ENCODE assay signal across 11 mouse cellular contexts in the genomic region with DNA sequence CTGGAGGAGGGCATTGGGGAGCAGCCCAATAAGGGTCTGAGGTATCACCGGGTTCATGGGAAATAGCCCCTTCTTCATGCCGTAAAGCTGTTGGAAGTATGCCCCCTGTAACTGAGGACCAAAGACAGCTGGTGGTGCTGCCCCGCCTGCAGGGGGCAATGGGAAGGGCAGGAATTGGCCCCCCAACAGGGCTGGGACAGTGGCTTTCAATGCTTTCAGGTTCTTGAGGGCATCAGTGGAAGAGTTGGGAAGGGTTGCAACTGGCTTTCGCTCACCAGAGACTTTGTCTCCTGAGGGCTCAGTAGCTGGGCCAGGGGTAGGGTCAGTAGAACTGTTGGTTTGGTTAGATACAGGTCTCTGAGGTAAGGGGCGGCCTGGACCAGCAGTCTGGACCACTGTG. TPM values are rescaled to one million over a fixed set of nuclear protein-coding genes. Genes with fewer than 3 reads are reported as not detected.
DNase-seq lines count a peak whose midpoint lies in the region; ATAC-seq and TF ChIP-seq lines count a peak whose summit lies in the region.
"Had no signal": no experiment of that assay in that cellular context is flagged by ENCODE, and none has a peak within 500 bp of the region (broad histone marks: within the 10 kb centered on the region; RNA-seq: fewer than 3 reads in every experiment).

No protein-coding gene starts in this region.

- ATAC-seq in embryonic facial prominence, embryonic 13.5 days (ENCODE audit: insufficient number of reproducible peaks, insufficient read depth, low FRiP score, low TSS enrichment, low read depth): no peak
- peak; percentile 35; the same call in 1 of the 2 replicates for ATAC-seq in intestine, embryonic 15.5 days
- ATAC-seq in midbrain, embryonic 16.5 days: no peak
- ATAC-seq: Patski had no signal

- H3K36me3 ChIP-seq in embryonic facial prominence, embryonic 13.5 days: peaks cover 37% of the 10 kb centered on the region
- H3K36me3 ChIP-seq in embryonic facial prominence, embryonic 10.5 days (replicated peaks): peaks cover 49% of the 10 kb centered on the region
- H3K36me3 ChIP-seq in intestine, embryonic 15.5 days: no peaks in the 10 kb centered on the region
- H3K36me3 ChIP-seq in midbrain, embryonic 16.5 days (ENCODE audit: control insufficient read depth, insufficient read depth, low read length): peaks cover 45% of the 10 kb centered on the region

- DNase-seq in embryonic facial prominence, embryonic 10.5 days (ENCODE audit: low spot score): no peak
- DNase-seq in layer of hippocampus, adult 2 months (ENCODE audit: low spot score in 2 of 2): no peak
- no peak for DNase-seq in layer of hippocampus, adult 11-12 months (ENCODE audit: low spot score)
- no peak for DNase-seq in frontal cortex, postnatal 14 days (ENCODE audit: low spot score in 2 of 2)
- DNase-seq in left cerebral cortex, postnatal 14 days (ENCODE audit: low spot score in 2 of 2): no peak

- no peaks in the 10 kb centered on the region for H3K9me3 ChIP-seq in embryonic facial prominence, embryonic 13.5 days
- no peaks in the 10 kb centered on the region for H3K9me3 ChIP-seq in embryonic facial prominence, embryonic 10.5 days
- H3K9me3 ChIP-seq in intestine, embryonic 15.5 days: no peaks in the 10 kb centered on the region
- H3K9me3 ChIP-seq in midbrain, embryonic 16.5 days (replicated peaks; ENCODE audit: control insufficient read depth, low read length, poor library complexity, severe bottlenecking): no peaks in the 10 kb centered on the region
- H3K9me3 ChIP-seq: embryonic facial prominence, embryonic 15.5 days had no signal

- peak overlapping the region; percentile 43; the same call in 1 of the 2 replicates for H3K4me2 ChIP-seq in embryonic facial prominence, embryonic 13.5 days
- H3K4me2 ChIP-seq in intestine, embryonic 15.5 days (replicated peaks): peak overlapping the region; percentile 30; the same call in 1 of the 2 replicates
- no peak overlapping the region for H3K4me2 ChIP-seq in midbrain, embryonic 16.5 days (ENCODE audit: low read length)

- no peak overlapping the region for H3K9ac ChIP-seq in embryonic facial prominence, embryonic 13.5 days
- no peak overlapping the region for H3K9ac ChIP-seq in intestine, embryonic 15.5 days
- no peak overlapping the region for H3K9ac ChIP-seq in midbrain, embryonic 16.5 days (ENCODE audit: low read depth, low read length)
- H3K9ac ChIP-seq: embryonic facial prominence, embryonic 15.5 days had no signal

- no peaks in the 10 kb centered on the region; the same call in 1 of the 2 replicates for H3K27me3 ChIP-seq in embryonic facial prominence, embryonic 13.5 days
- peaks cover 32% of the 10 kb centered on the region for H3K27me3 ChIP-seq in embryonic facial prominence, embryonic 10.5 days (replicated peaks; ENCODE audit: low read depth, poor library complexity, severe bottlenecking)
- H3K27me3 ChIP-seq in intestine, embryonic 15.5 days (replicated peaks): 0 out of 2 replicates have a peak, but pooled peaks cover 3% of the 10 kb centered on the region
- no peaks in the 10 kb centered on the region for H3K27me3 ChIP-seq in midbrain, embryonic 16.5 days (ENCODE audit: control insufficient read depth, insufficient read depth, low read depth, low read length)
- H3K27me3 ChIP-seq: embryonic facial prominence, embryonic 15.5 days; Patski had no signal

- intact Hi-C loops in left cerebral cortex, postnatal 14 days (cut with DNase I): loop anchor here (5.0 kb wide), 1 partner anchor 36 kb away; no protein-coding TSS in a partner anchor

- no peak overlapping the region for H3K4me3 ChIP-seq in embryonic facial prominence, embryonic 13.5 days
- H3K4me3 ChIP-seq in embryonic facial prominence, embryonic 10.5 days: no peak overlapping the region
- no peak overlapping the region; the same call in 1 of the 2 replicates for H3K4me3 ChIP-seq in layer of hippocampus, adult 2 months
- 0 out of 2 replicates have a peak overlapping the region, but pooled peaks have one; percentile 3 for H3K4me3 ChIP-seq in intestine, embryonic 15.5 days (replicated peaks)
- no peak overlapping the region for H3K4me3 ChIP-seq in midbrain, embryonic 16.5 days (ENCODE audit: low read depth, low read length)
- H3K4me3 ChIP-seq: embryonic facial prominence, embryonic 15.5 days had no signal

- 88% methylated on average over 5 of the region's 5 CpGs for WGBS in embryonic facial prominence, embryonic 13.5 days
- WGBS in embryonic facial prominence, embryonic 10.5 days: 84% methylated on average over 5 of the region's 5 CpGs
- 87% methylated on average over 5 of the region's 5 CpGs for WGBS in intestine, embryonic 15.5 days
- 87% methylated on average over 5 of the region's 5 CpGs for WGBS in midbrain, embryonic 16.5 days

- peaks cover 32% of the 10 kb centered on the region for H3K4me1 ChIP-seq in embryonic facial prominence, embryonic 13.5 days
- peaks cover 40% of the 10 kb centered on the region for H3K4me1 ChIP-seq in embryonic facial prominence, embryonic 10.5 days
- peaks cover 6% of the 10 kb centered on the region for H3K4me1 ChIP-seq in intestine, embryonic 15.5 days (replicated peaks)
- peaks cover 27% of the 10 kb centered on the region for H3K4me1 ChIP-seq in midbrain, embryonic 16.5 days (ENCODE audit: control insufficient read depth, insufficient read depth, low read length)

- H3K27ac ChIP-seq in embryonic facial prominence, embryonic 13.5 days: no peak overlapping the region
- no peak overlapping the region; the same call in 1 of the 2 replicates for H3K27ac ChIP-seq in embryonic facial prominence, embryonic 10.5 days (replicated peaks)
- peak overlapping the region; percentile 69 for H3K27ac ChIP-seq in layer of hippocampus, adult 2 months
- no peak overlapping the region for H3K27ac ChIP-seq in intestine, embryonic 15.5 days
- 0 out of 2 replicates have a peak overlapping the region, but pooled peaks have one; percentile 38 for H3K27ac ChIP-seq in midbrain, embryonic 16.5 days (ENCODE audit: low read length)
- H3K27ac ChIP-seq: embryonic facial prominence, embryonic 15.5 days had no signal

- TF ChIP-seq CTCF in layer of hippocampus, adult 2 months (conservative IDR thresholded peaks at IDR 0.05): no peak

RNA-seq across cellular contexts. Expression of gene Zfhx2, which starts 29.0 kb away (rescaled TPM):
- 5.5 and 5.8 TPM in 2 replicates for polyA plus RNA-seq in embryonic facial prominence, embryonic 13.5 days (2015; fragmentation: Nextera tagmentation; extraction: Ambion mirVana)
- 6.1 and 6.8 TPM in 2 replicates for polyA plus RNA-seq in embryonic facial prominence, embryonic 10.5 days (2016; fragmentation: Nextera tagmentation; extraction: Ambion mirVana)
- total RNA-seq in layer of hippocampus, adult 2 months (2021): 10 to 100 TPM; 55.5 to 67.3 TPM
- polyA plus RNA-seq in intestine, embryonic 15.5 days (2015; fragmentation: Nextera tagmentation; extraction: Ambion mirVana): 3.8 and 4.4 TPM in 2 replicates
- polyA plus RNA-seq in midbrain, embryonic 16.5 days (2015; fragmentation: Nextera tagmentation; extraction: Ambion mirVana): 25.9 and 34.6 TPM in 2 replicates
- total RNA-seq in left cerebral cortex, postnatal 14 days (2021): 10 to 100 TPM; 37.2 to 37.9 TPM

RNA-seq across cellular contexts. Expression of gene Thtpa, which starts 31.5 kb away (rescaled TPM):
- 21.9 and 23.9 TPM in 2 replicates for polyA plus RNA-seq in embryonic facial prominence, embryonic 13.5 days (2015; fragmentation: Nextera tagmentation; extraction: Ambion mirVana)
- 22.4 and 22.8 TPM in 2 replicates for polyA plus RNA-seq in embryonic facial prominence, embryonic 10.5 days (2016; fragmentation: Nextera tagmentation; extraction: Ambion mirVana)
- 10 to 100 TPM; 19.3 to 23.7 TPM for total RNA-seq in layer of hippocampus, adult 2 months (2021)
- polyA plus RNA-seq in intestine, embryonic 15.5 days (2015; fragmentation: Nextera tagmentation; extraction: Ambion mirVana): 19.0 and 19.4 TPM in 2 replicates
- polyA plus RNA-seq in midbrain, embryonic 16.5 days (2015; fragmentation: Nextera tagmentation; extraction: Ambion mirVana): 37.0 and 38.6 TPM in 2 replicates
- 10 to 100 TPM; 26.7 to 28.1 TPM for total RNA-seq in left cerebral cortex, postnatal 14 days (2021)

RNA-seq across cellular contexts. Expression of gene Ap1g2, which starts 43.3 kb away (rescaled TPM):
- polyA plus RNA-seq in embryonic facial prominence, embryonic 13.5 days (2015; fragmentation: Nextera tagmentation; extraction: Ambion mirVana): 21.0 and 23.4 TPM in 2 replicates
- 14.5 and 15.8 TPM in 2 replicates for polyA plus RNA-seq in embryonic facial prominence, embryonic 10.5 days (2016; fragmentation: Nextera tagmentation; extraction: Ambion mirVana)
- 10 to 100 TPM; 15.4 to 19.3 TPM for total RNA-seq in layer of hippocampus, adult 2 months (2021)
- 71.9 and 73.9 TPM in 2 replicates for polyA plus RNA-seq in intestine, embryonic 15.5 days (2015; fragmentation: Nextera tagmentation; extraction: Ambion mirVana)
- 9.0 and 9.2 TPM in 2 replicates for polyA plus RNA-seq in midbrain, embryonic 16.5 days (2015; fragmentation: Nextera tagmentation; extraction: Ambion mirVana)
- total RNA-seq in left cerebral cortex, postnatal 14 days (2021): 10 to 100 TPM; 10.4 to 12.3 TPM

RNA-seq across cellular contexts. Expression of gene Ngdn, which starts 47.9 kb away (rescaled TPM):
- 82.4 and 84.5 TPM in 2 replicates for polyA plus RNA-seq in embryonic facial prominence, embryonic 13.5 days (2015; fragmentation: Nextera tagmentation; extraction: Ambion mirVana)
- 91.1 and 94.2 TPM in 2 replicates for polyA plus RNA-seq in embryonic facial prominence, embryonic 10.5 days (2016; fragmentation: Nextera tagmentation; extraction: Ambion mirVana)
- 10 to 100 TPM; 30.3 to 34.9 TPM for total RNA-seq in layer of hippocampus, adult 2 months (2021)
- polyA plus RNA-seq in intestine, embryonic 15.5 days (2015; fragmentation: Nextera tagmentation; extraction: Ambion mirVana): 83.1 and 84.9 TPM in 2 replicates
- polyA plus RNA-seq in midbrain, embryonic 16.5 days (2015; fragmentation: Nextera tagmentation; extraction: Ambion mirVana): 44.8 and 48.7 TPM in 2 replicates
- total RNA-seq in left cerebral cortex, postnatal 14 days (2021): 10 to 100 TPM; 20.2 to 21.6 TPM

RNA-seq across cellular contexts. Expression of gene Jph4, which starts 53.6 kb away (rescaled TPM):
- 2.7 and 2.9 TPM in 2 replicates for polyA plus RNA-seq in embryonic facial prominence, embryonic 13.5 days (2015; fragmentation: Nextera tagmentation; extraction: Ambion mirVana)
- polyA plus RNA-seq in embryonic facial prominence, embryonic 10.5 days (2016; fragmentation: Nextera tagmentation; extraction: Ambion mirVana): 0.45 and 0.81 TPM in 2 replicates
- total RNA-seq in layer of hippocampus, adult 2 months (2021): 100 to 1,000 TPM; 453 to 476 TPM
- polyA plus RNA-seq in intestine, embryonic 15.5 days (2015; fragmentation: Nextera tagmentation; extraction: Ambion mirVana): 1.6 and 1.7 TPM in 2 replicates
- 37.3 and 40.3 TPM in 2 replicates for polyA plus RNA-seq in midbrain, embryonic 16.5 days (2015; fragmentation: Nextera tagmentation; extraction: Ambion mirVana)
- total RNA-seq in left cerebral cortex, postnatal 14 days (2021): 100 to 1,000 TPM; 366 to 372 TPM
- total RNA-seq: megakaryocyte progenitor cell, adult 5-6 weeks had no signal

Comparison
In these comparisons a context has a peak if more than half of its experiments do, and no peak if none do; other contexts are left out.
1. H3K27ac ChIP-seq: peak in layer of hippocampus, adult 2 months (single experiment) and midbrain, embryonic 16.5 days (single experiment); none in embryonic facial prominence, embryonic 13.5 days (single experiment), embryonic facial prominence, embryonic 10.5 days (single experiment) and intestine, embryonic 15.5 days (single experiment).